Mouse (Mus musculus) testis, adult 2 months (tissue): ENCODE data around the gene Tubgcp2.

Source experiments
- CTCF ChIP-seq: fragments of 200-500 bp; IDR thresholded peaks from 2 replicates; pipeline ENCODE4 v1.5.1; 2012; ENCODE audit warnings: low read depth, mild to moderate bottlenecking, inconsistent platforms, low read length, moderate library complexity; ENCODE audit not compliant: control insufficient read depth, insufficient read depth, insufficient replicate concordance
- POLR2A ChIP-seq: fragments of 200-500 bp; IDR thresholded peaks from 2 replicates; pipeline ENCODE4 v1.6.1; 2012; ENCODE audit warnings: low read depth, mild to moderate bottlenecking, inconsistent platforms, low read length, moderate library complexity; ENCODE audit not compliant: control insufficient read depth

DNA sequence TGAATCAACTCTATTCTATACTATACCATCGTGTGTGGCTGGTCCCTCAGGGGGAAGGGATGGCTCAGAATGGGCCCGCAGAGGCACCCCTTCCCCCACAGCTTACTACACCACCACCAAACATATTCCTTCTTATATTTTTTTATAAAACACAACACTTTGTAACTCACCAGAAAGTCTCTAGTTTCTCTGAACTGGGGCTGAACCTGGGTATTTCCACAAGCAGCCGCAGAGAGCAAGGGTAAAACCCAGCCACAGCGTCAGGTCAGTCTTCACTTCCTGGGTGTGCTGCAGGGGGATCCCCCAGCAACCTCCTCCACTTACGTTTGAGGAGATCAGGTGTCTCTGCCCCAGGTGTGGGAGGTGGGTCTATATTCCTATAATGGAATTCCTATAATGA is 68.0 kb downstream of the Tubgcp2 start:
- no peak for TF ChIP-seq POLR2A
- no peak for TF ChIP-seq CTCF
